Mouse (Mus musculus) heart, postnatal 36 days (tissue): ENCODE measurements around the gene Hoxd12. TPM values are rescaled to one million over a fixed set of nuclear protein-coding genes. Genes with fewer than 3 reads are reported as not detected.

Experiments
- DNase-seq, 2 experiments: peaks; one replicate each; pipeline ENCODE4 v3.0.0; 2021 to 2022
- intact Hi-C: fragments of 180-260 bp; cut with DNase I; formaldehyde crosslinking; loops from one replicate; pipeline ENCODE4 v1.15.1; 2025
- microRNA-seq, 2 experiments: library from miRNA; unstranded; fragments of <30 nt; microRNA quantifications; one replicate each; pipeline ENCODE4 v1.2.0; 2021; ENCODE audit warnings: borderline number of aligned reads in 2 of 2
- total RNA-seq, 2 experiments: library from RNA; stranded (reverse); gene quantifications; 2 replicates each; pipeline ENCODE4 v1.2.3; 2021

Gene Hoxd12
- total RNA-seq, 2 experiments from 2014 or later: not detected

DNA sequence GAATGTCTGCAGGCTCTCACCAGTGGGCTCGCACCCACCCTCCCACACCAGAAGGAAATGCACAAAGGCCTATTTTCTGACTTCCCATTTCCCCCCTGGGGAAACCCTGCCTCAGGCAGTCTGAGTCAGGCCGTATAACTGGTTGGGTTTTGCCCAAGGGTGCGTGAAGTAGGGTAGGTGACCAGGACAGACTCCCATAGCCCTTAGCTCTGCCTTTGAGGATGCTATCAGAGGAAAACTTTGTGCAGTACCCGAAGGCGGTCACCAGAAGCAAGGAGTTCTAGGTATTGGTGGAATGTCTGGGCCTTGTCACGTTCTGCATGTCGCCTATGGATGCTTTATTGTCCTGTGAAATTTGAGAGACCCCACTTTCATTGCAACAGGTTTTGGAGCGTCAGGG is 48.1 kb downstream of the Hoxd12 start:
- DNase-seq: no peak

DNA sequence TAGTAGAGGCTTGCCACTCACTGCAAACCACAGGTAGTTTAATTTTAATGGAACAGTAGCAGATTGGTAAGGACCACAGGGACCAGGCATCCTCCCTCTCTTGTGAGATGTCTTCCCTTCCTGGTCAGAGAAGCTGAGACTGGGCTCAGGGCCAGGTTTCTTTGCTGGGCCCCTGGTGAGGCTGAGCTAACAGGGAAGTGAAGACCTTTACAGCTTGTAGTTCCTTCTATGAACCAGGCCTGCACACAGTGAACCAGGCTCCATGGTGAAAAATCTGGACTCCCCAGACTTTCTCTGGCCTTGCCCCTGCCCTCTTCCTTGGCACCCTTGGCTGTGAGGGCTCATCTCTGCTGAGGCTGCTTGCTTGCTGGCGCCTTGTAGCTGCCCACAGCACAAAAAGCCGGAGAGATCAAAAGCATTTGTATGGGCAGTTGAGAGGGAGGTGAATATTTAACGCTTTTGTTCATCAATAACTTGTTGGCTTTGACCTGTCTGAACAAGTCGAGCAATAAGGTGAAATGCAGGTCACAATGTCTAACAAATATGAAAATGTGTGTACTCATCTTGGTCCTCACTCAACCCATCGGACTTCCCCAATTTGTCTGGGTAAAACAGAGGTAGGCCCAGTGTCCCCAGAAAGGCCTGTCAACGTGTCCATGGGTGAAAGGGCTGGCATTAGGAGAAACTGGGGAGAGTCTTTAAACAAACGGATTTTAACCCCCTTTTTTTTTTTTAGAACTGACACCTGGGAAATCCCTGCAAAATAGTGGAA is 49.6 kb downstream of the Hoxd12 start:
- no peak for DNase-seq
- intact Hi-C loops: no loop called here

More for the DNA sequence above, 48.1 kb downstream of the Hoxd12 start:
- intact Hi-C loops: no loop called here

DNA sequence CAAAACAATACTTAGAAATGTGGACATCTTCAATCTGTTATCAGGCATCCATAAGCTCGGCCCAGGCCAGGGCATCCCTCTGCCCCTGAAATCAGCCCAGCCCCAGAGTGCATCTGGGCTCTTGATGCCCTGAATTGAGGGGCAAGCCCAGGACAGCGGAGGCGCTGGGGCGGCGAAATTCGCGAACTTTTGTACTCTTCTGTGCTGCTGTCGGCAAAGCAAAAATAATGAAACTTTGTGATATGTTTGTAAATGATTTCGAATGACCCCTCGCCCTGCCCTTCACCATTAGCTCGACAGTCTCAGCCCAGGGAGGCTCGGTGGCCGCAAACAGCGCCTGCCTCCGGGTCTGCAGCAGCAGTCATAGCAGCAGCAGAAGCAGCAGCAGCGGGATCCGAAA is 50.4 kb downstream of the Hoxd12 start:
- intact Hi-C loops: no loop called here
- no peak for DNase-seq

DNA sequence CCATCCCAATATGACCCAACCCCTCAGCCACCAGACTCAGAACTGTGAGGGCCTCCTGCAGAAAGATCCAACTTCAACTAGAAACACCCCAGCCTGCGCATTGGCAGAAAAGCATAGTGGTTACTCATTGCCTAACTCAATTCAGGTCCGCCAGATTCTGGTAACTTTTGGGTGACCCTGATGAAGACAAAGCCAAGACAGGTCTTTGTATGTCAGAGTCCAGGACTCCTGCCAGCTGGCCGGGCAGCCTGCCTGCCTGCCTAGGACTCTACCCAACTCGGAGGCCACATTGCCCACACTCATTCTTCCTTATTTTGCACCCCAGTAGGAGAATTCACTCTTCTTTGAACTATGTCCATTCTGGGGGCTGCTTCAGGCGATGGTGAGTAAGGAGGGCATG is 51.7 kb downstream of the Hoxd12 start, which contains the start of gene Gm28230:
TSS of gene Gm28230 (plus strand) at position 178 of the 400 bp plus-strand sequence.
- no peak for DNase-seq
- intact Hi-C loops: no loop called here

DNA sequence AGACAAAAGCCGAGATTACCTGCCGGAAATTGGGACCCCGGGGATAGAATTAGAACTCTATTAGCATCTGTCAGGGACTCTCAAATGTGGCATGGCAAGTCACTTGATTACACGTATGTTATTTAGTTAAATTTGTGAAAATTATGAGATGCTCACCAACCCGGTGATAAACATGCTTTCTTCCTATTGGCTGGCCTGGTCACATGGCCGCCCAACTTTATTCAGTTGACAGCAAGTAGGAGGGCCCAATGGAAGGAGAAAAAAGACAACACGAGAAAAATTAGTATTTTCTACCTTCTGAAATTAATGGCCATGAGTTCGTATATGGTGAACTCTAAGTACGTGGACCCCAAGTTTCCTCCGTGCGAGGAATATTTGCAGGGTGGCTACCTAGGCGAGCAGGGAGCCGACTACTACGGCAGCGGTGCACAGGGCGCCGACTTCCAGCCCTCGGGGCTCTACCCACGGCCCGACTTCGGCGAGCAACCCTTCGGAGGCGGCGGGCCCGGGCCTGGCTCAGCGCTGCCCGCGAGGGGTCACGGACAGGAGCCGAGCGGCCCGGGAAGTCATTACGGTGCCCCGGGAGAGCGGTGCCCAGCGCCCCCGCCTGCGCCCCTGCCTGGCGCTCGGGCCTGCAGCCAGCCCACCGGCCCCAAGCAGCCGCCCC is 52.3 kb downstream of the Hoxd12 start:
- no peak for DNase-seq
- intact Hi-C loops: no loop called here

Small RNA genes within 50 kb of the gene (microRNA-seq; reads per million reads assigned to microRNA genes)
- gene Gm44463 (0 reads per million in 2 experiments), gene Mir10b (937 to 1,555 reads per million in 2 experiments)

Other genes starting within 250 kb of the Hoxd12 start
- gene Lnpk, start 95.6 kb upstream of the Hoxd12 start, total RNA-seq: 10 to 100 TPM; 19.4 to 19.9 TPM
- gene Evx2, start 15.5 kb upstream of the Hoxd12 start, total RNA-seq: not detected
- not detected for gene Hoxd13, start 6.7 kb upstream of the Hoxd12 start, total RNA-seq
- gene Hoxd11, start 4.5 kb downstream of the Hoxd12 start, total RNA-seq: not detected
- under 1 TPM in 1 of 2 experiments, not detected in 1; 0.22 TPM for gene Hoxd10, start 16.9 kb downstream of the Hoxd12 start, total RNA-seq
- gene Hoxd9, start 22.7 kb downstream of the Hoxd12 start, total RNA-seq: under 1 TPM; 0.36 to 0.41 TPM
- 1 to 10 TPM; 1.1 to 1.3 TPM for gene Hoxd8, start 29.6 kb downstream of the Hoxd12 start, total RNA-seq
- not detected for gene Hoxd3, start 36.9 kb downstream of the Hoxd12 start, total RNA-seq
- gene Hoxd4, start 36.9 kb downstream of the Hoxd12 start, total RNA-seq: under 1 TPM; 0.19 to 0.28 TPM
- gene Gm28230, start 51.7 kb downstream of the Hoxd12 start, total RNA-seq: not detected
- not detected for gene Hoxd1, start 88.0 kb downstream of the Hoxd12 start, total RNA-seq
- 100 to 1,000 TPM; 115 to 121 TPM for gene Mtx2, start 150.8 kb downstream of the Hoxd12 start, total RNA-seq